Mouse (Mus musculus): ENCODE results near the gene Fhl5.
"Not testable (repeated sequence)": the region's sequence is repeated elsewhere in the genome, so short reads cannot be mapped to it uniquely, and the experiment has no call there.

Fhl5 gene

GRCm38 (mm10) chr4:25242776-25243175 is at the start of gene Fhl5:
TSS of gene Fhl5 (minus strand) at chr4:25242876.
- DNase-seq (ENCODE audit: inconsistent ontology term): no peak

GRCm38 (mm10) chr4:25285002-25285401 is 42.3 kb upstream of the Fhl5 start:
- DNase-seq (ENCODE audit: inconsistent ontology term): not testable (repeated sequence)

GRCm38 (mm10) chr4:25281671-25282038 is 39.0 kb upstream of the Fhl5 start, which contains the start of gene Ufl1:
TSS of gene Ufl1 (minus strand) at chr4:25281821.
- DNase-seq (ENCODE audit: inconsistent ontology term): peak; percentile 98

GRCm38 (mm10) chr4:25280938-25281670 is 38.4 kb upstream of the Fhl5 start:
- no peak for DNase-seq (ENCODE audit: inconsistent ontology term)

- DNase-seq (ENCODE audit: inconsistent ontology term): no peak
These were observed 30.4 kb upstream of the Fhl5 start for GRCm38 (mm10) chr4:25272861-25273627.

GRCm38 (mm10) chr4:25271926-25272325 is 29.2 kb upstream of the Fhl5 start:
- DNase-seq (ENCODE audit: inconsistent ontology term): no peak

GRCm38 (mm10) chr4:25267144-25267543 is 24.5 kb upstream of the Fhl5 start:
- DNase-seq (ENCODE audit: inconsistent ontology term): no peak

- no peak for DNase-seq (ENCODE audit: inconsistent ontology term)
These were observed 15.2 kb upstream of the Fhl5 start for GRCm38 (mm10) chr4:25257822-25258398.

- DNase-seq (ENCODE audit: inconsistent ontology term): not testable (repeated sequence)
These were observed 7.0 kb downstream of the Fhl5 start for GRCm38 (mm10) chr4:25235663-25236062.

GRCm38 (mm10) chr4:25233767-25234166 is 8.9 kb downstream of the Fhl5 start:
- not testable (repeated sequence) for DNase-seq (ENCODE audit: inconsistent ontology term)

- DNase-seq (ENCODE audit: inconsistent ontology term): no peak
These were observed 10.1 kb downstream of the Fhl5 start for GRCm38 (mm10) chr4:25232546-25232945.

GRCm38 (mm10) chr4:25227527-25227926 is 15.1 kb downstream of the Fhl5 start:
- DNase-seq (ENCODE audit: inconsistent ontology term): no peak

GRCm38 (mm10) chr4:25221927-25222326 is 20.7 kb downstream of the Fhl5 start:
- DNase-seq (ENCODE audit: inconsistent ontology term): no peak

- no peak for DNase-seq (ENCODE audit: inconsistent ontology term)
These were observed 29.2 kb downstream of the Fhl5 start for GRCm38 (mm10) chr4:25213451-25213850.

- DNase-seq (ENCODE audit: inconsistent ontology term): no peak
These were observed 36.5 kb downstream of the Fhl5 start for GRCm38 (mm10) chr4:25206166-25206565.

GRCm38 (mm10) chr4:25197310-25197709 is 45.4 kb downstream of the Fhl5 start:
- no peak for DNase-seq (ENCODE audit: inconsistent ontology term)

- peak; percentile 14 for DNase-seq (ENCODE audit: inconsistent ontology term)
These were observed 63.0 kb downstream of the Fhl5 start for GRCm38 (mm10) chr4:25179617-25180208.

Measured in Muller cell, postnatal 12 days (primary cell).